Mouse (Mus musculus) liver, adult 2 months (tissue): ENCODE data around the gene Ccdc141.

Experiments
- CTCF ChIP-seq: fragments of 200-500 bp; IDR thresholded peaks from 2 replicates; pipeline ENCODE4 v1.5.1; 2011; ENCODE audit warnings: low read depth, low read length, control low read depth
- POLR2A ChIP-seq: fragments of 200-500 bp; IDR thresholded peaks from 2 replicates; pipeline ENCODE4 v1.6.1; 2011; ENCODE audit warnings: low read length, control low read depth; ENCODE audit not compliant: insufficient read depth; ENCODE audit errors: extremely low read depth

GRCm38 (mm10) chr2:77196819-77197218, 26.4 kb upstream of the Ccdc141 start:
- TF ChIP-seq POLR2A (no peak), CTCF (no peak)
